ENCODE assay signal across 21 mouse cellular contexts in the genomic region with DNA sequence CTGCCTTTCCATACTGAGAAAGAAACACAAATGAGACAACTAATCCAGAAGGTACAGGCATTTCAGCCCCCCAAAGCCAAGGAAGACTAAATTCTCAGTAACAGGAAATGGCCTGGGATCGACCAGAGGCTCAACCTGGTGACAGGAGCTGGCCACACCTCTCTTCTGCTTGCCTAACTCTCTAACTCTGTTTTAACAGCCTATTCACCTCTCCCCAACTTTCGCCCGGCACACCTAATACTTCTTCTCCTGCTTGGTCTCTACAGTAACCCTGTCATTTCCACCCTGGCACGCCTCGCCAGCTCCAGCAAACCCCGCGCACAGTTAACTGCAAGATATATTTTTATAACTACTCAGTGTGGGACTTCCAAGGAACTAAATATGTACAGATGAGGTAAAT. TPM values are rescaled to one million over a fixed set of nuclear protein-coding genes. Genes with fewer than 3 reads are reported as not detected.
DNase-seq lines count a peak whose midpoint lies in the region; ATAC-seq and TF ChIP-seq lines count a peak whose summit lies in the region.
"Had no signal": no experiment of that assay in that cellular context is flagged by ENCODE, and none has a peak within 500 bp of the region (broad histone marks: within the 10 kb centered on the region; RNA-seq: fewer than 3 reads in every experiment).

No protein-coding gene starts in this region.

- no peaks in the 10 kb centered on the region for H3K9me3 ChIP-seq in lung, postnatal 0 days (ENCODE audit: low read length)
- no peaks in the 10 kb centered on the region for H3K9me3 ChIP-seq in limb, embryonic 10.5 days (replicated peaks)
- no peaks in the 10 kb centered on the region for H3K9me3 ChIP-seq in forebrain, embryonic 15.5 days
- H3K9me3 ChIP-seq: G1E; heart, embryonic 15.5 days; liver, embryonic 12.5 days; midbrain, embryonic 12.5 days had no signal

- no peak overlapping the region for H3K4me2 ChIP-seq in lung, postnatal 0 days (replicated peaks; ENCODE audit: low read depth, low read length)
- no peak overlapping the region for H3K4me2 ChIP-seq in forebrain, embryonic 15.5 days (replicated peaks)
- H3K4me2 ChIP-seq: heart, embryonic 15.5 days; liver, embryonic 12.5 days; midbrain, embryonic 12.5 days had no signal

- H3K4me3 ChIP-seq in kidney, adult 2 months (ENCODE audit: insufficient read depth, low read depth, low read length), result no peak overlapping the region
- H3K4me3 ChIP-seq in lung, postnatal 0 days (ENCODE audit: low read depth, low read length), result no peak overlapping the region
- no peak overlapping the region for H3K4me3 ChIP-seq in limb, embryonic 10.5 days
- no peak overlapping the region for H3K4me3 ChIP-seq in forebrain, embryonic 15.5 days
- H3K4me3 ChIP-seq: heart, embryonic 15.5 days; liver, embryonic 12.5 days; midbrain, embryonic 12.5 days had no signal

- WGBS in kidney, adult 2 months, result 63% methylated on average over 7 of the region's 7 CpGs
- WGBS in lung, postnatal 0 days, result 45% methylated on average over 7 of the region's 7 CpGs
- WGBS in limb, embryonic 10.5 days, result 74% methylated on average over 7 of the region's 7 CpGs
- 92% methylated on average over 7 of the region's 7 CpGs for WGBS in forebrain, embryonic 15.5 days

- no peak overlapping the region for H3K9ac ChIP-seq in lung, postnatal 0 days (replicated peaks; ENCODE audit: low read depth)
- no peak overlapping the region for H3K9ac ChIP-seq in forebrain, embryonic 15.5 days (replicated peaks)
- H3K9ac ChIP-seq: heart, embryonic 15.5 days; liver, embryonic 12.5 days; midbrain, embryonic 12.5 days had no signal

- H3K36me3 ChIP-seq in kidney, adult 2 months (ENCODE audit: control insufficient read depth, insufficient read depth, low read length), result no peaks in the 10 kb centered on the region
- H3K36me3 ChIP-seq in lung, postnatal 0 days (ENCODE audit: insufficient read depth, low read length), result no peaks in the 10 kb centered on the region
- H3K36me3 ChIP-seq in limb, embryonic 10.5 days, result no peaks in the 10 kb centered on the region
- H3K36me3 ChIP-seq in forebrain, embryonic 15.5 days, result no peaks in the 10 kb centered on the region
- H3K36me3 ChIP-seq: G1E; heart, embryonic 15.5 days; liver, embryonic 12.5 days; midbrain, embryonic 12.5 days had no signal

- TF ChIP-seq CTCF in kidney, adult 2 months (conservative IDR thresholded peaks at IDR 0.05; ENCODE audit: insufficient read depth, insufficient read length, low read depth, low read length), result no peak
- no peak for TF ChIP-seq CTCF in lung, postnatal 0 days (IDR thresholded peaks at IDR 0.05)

- no peaks in the 10 kb centered on the region for H3K27me3 ChIP-seq in kidney, adult 2 months (replicated peaks; ENCODE audit: control insufficient read depth, insufficient read depth, low read length)
- no peaks in the 10 kb centered on the region for H3K27me3 ChIP-seq in lung, postnatal 0 days (replicated peaks; ENCODE audit: insufficient read depth, low read length)
- no peaks in the 10 kb centered on the region for H3K27me3 ChIP-seq in limb, embryonic 10.5 days (ENCODE audit: low read depth, poor library complexity, severe bottlenecking)
- no peaks in the 10 kb centered on the region for H3K27me3 ChIP-seq in forebrain, embryonic 15.5 days
- H3K27me3 ChIP-seq: CH12.LX; heart, embryonic 15.5 days; liver, embryonic 12.5 days; midbrain, embryonic 12.5 days; Patski had no signal

- peak overlapping the region; percentile 49 for H3K27ac ChIP-seq in kidney, adult 2 months (ENCODE audit: insufficient read depth, low read depth, low read length)
- H3K27ac ChIP-seq in lung, postnatal 0 days (ENCODE audit: low read length), result peak overlapping the region; percentile 45
- H3K27ac ChIP-seq in limb, embryonic 10.5 days, result peak overlapping the region; percentile 42
- no peak overlapping the region for H3K27ac ChIP-seq in forebrain, embryonic 15.5 days (replicated peaks)
- H3K27ac ChIP-seq: heart, embryonic 15.5 days; liver, embryonic 12.5 days; midbrain, embryonic 12.5 days had no signal

- no peak for TF ChIP-seq POLR2A in kidney, adult 2 months (IDR thresholded peaks at IDR 0.05; ENCODE audit: low read depth, low read length)

- H3K4me1 ChIP-seq in kidney, adult 2 months (ENCODE audit: control insufficient read depth, insufficient read depth, low read length), result peaks cover 9% of the 10 kb centered on the region
- peaks cover 6% of the 10 kb centered on the region; the same call in 1 of the 2 replicates for H3K4me1 ChIP-seq in lung, postnatal 0 days (ENCODE audit: insufficient read depth, low read depth, low read length)
- peaks cover 36% of the 10 kb centered on the region for H3K4me1 ChIP-seq in limb, embryonic 10.5 days
- peaks cover 15% of the 10 kb centered on the region for H3K4me1 ChIP-seq in forebrain, embryonic 15.5 days
- H3K4me1 ChIP-seq: liver, embryonic 12.5 days had no signal

- ATAC-seq in lung, postnatal 0 days, result no peak
- ATAC-seq in forebrain, embryonic 15.5 days (replicated peaks), result no peak
- ATAC-seq: liver, embryonic 12.5 days; Patski had no signal

- TF ChIP-seq EP300 in lung, postnatal 0 days (IDR thresholded peaks at IDR 0.05), result no peak

- no peak for DNase-seq in kidney, adult 2 months
- no peak for DNase-seq in kidney, adult 8-10 months
- DNase-seq in lung, postnatal 0 days (ENCODE audit: low spot score), result peak; percentile 53
- no peak for DNase-seq in lung, postnatal 25 days (ENCODE audit: low spot score)
- peak; percentile 40 for DNase-seq in limb, embryonic 10.5 days (ENCODE audit: low spot score)
- DNase-seq in ovary, postnatal 14 days (ENCODE audit: low spot score), result no peak
- DNase-seq: B cell, adult 2 months; cerebellum, adult 11-12 months; cerebellum, postnatal 10 days; heart, postnatal 4 days; kidney, adult 9 months; kidney, postnatal 25 days; layer of hippocampus, adult 9-11 months; left cerebral cortex, postnatal 4 days had no signal

RNA-seq across cellular contexts. Expression of a gene that starts 9.0 kb away (rescaled TPM):
- 58.1 and 80.7 TPM in 2 replicates for polyA plus RNA-seq in kidney, adult 2 months (2012; rRNA removed)
- polyA plus RNA-seq in lung, postnatal 0 days (2015; fragmentation: Nextera tagmentation; extraction: Ambion mirVana), result 16.4 and 18.4 TPM in 2 replicates
- 4.3 and 6.6 TPM in 2 replicates for polyA plus RNA-seq in limb, embryonic 10.5 days (2016; fragmentation: Nextera tagmentation; extraction: Ambion mirVana)
- 18.3 and 18.8 TPM in 2 replicates for polyA plus RNA-seq in forebrain, embryonic 15.5 days (2015; fragmentation: Nextera tagmentation; extraction: Ambion mirVana)

Comparison
In these comparisons a context has a peak if more than half of its experiments do, and no peak if none do; other contexts are left out.
1. DNase-seq: peak in lung, postnatal 0 days (single experiment) and limb, embryonic 10.5 days (single experiment); none in kidney, adult 2 months (single experiment), kidney, adult 8-10 months (0 of 2), lung, postnatal 25 days (single experiment) and ovary, postnatal 14 days (single experiment).